Mouse (Mus musculus) T-cell, adult 2 months (primary cell): Measurements from ENCODE around the gene Gh.
A peak's percentile ranks its signal among the peaks of the same experiment; 100 is the strongest.

Experiments
- DNase-seq: peaks from one replicate; pipeline ENCODE4 v3.0.0; 2022; ENCODE audit warnings: low spot score

The Gh gene

DNA sequence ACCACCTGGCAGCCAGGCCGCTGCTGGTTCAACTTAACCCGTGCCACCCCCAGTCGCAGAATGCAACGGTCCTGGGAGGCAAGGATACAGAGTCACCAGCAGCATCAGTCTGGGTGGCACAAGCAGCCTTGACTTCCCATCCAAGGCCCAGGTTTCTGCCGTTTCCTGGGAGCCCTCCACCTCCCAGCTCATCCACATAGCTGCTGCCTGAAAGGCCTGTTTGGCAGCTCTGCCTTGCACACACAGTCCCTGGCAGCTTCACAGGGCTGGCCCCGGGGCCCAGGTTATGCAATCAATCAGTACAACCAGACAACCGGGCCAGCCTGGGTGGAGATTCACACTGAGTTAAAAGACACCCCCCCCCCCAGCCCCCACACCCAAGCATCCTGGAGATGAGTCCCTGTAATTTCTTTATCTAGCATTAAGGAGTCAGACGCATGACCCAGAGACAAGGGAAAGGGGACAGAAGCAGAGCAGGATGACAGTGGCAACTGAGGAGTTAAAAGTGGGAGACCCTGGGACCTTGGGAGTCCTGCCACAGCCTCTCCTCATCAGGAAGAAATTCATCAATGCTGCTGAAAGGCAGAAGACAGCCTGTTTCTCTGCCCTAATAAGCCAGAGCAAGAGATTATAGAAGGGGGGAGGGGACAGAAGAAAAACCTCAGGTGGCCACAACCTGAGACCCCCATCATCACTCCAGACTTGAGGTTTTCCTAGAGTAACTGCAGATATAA, 33.2 kb downstream of the Gh start:
- no peak for DNase-seq

DNA sequence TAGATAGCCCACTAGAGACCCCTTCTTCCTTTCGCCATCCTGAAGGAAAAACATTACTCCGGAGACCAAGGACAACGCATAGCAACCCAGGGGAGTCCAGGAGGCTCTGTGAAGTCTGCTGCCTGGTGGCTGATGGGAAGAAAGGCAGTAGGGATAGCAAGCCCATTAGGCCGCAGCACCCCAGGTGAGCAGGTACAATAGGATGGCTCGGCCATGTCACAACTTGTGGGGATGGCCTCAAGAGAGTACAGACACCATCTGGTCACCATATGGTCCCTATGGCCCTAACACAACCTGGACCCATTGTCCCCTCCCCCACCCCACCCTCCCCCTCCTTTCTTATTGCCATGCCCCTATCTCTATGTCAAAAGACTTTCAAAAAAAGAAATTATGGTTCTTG, 33.8 kb downstream of the Gh start:
- no peak for DNase-seq

DNA sequence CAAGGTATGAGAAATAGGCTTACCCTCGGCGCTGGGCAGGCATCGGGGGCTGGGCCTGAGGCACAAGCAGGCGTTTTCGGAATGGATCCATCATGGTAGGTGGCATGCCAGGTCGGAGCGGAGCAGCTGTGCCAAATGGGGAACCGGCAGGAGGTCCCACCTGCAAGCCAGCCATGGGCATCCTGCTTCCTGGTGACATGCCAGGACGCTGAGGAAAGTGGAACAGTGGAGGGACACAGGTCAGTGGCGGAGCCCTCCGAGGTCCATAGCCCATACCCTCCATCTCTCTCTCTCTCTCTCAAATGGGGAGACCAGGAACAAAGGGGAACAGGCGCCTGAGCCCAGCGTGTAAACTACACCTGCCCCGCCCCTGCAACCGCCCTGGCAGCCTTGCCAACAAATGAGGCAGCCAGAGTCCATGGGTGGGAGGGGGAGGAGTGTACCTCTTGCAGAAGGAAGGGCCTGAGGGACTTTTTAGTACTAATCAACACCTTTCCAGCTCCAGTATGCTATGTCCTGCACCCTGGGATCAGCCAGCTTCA, 34.3 kb downstream of the Gh start:
- no peak for DNase-seq

DNA sequence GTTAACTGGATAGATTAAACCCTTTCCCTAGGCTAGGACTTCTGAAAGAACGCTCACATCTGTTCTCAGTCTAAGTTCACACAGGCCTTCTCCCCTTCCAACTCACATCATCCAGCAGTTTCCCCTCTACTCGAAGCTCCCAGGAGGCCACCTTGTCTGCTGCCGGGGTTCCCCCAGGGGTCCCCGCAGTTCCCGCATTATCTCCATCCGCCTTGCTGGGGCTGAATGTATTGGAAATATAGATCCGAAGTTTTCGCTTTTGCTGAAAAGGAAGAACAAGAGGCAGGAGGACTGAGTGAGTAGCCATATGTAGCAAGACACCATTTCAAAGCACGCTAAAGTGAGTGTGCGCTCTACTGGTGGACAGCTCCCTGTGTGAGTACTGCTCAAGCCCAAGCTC, 35.2 kb downstream of the Gh start:
- no peak for DNase-seq

DNA sequence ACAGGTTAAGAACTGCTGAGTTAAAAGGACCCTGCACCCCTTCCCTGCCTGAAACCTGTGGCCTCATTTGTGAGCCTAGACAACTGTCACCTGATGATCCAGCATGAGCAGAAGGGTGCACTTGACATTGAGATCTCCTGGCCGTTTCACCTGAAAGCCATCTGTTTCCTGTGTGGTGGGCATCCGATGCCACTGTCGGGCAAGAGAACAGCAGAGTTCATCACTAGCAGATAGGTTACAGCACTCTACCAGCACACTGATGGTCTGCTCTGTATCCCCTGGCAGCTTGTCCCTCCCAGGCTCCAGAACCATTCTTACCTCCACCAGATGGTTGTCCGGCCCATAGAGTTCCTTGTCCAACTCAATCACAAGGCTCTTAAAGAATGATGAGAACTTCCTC, 36.1 kb downstream of the Gh start:
- no peak for DNase-seq

DNA sequence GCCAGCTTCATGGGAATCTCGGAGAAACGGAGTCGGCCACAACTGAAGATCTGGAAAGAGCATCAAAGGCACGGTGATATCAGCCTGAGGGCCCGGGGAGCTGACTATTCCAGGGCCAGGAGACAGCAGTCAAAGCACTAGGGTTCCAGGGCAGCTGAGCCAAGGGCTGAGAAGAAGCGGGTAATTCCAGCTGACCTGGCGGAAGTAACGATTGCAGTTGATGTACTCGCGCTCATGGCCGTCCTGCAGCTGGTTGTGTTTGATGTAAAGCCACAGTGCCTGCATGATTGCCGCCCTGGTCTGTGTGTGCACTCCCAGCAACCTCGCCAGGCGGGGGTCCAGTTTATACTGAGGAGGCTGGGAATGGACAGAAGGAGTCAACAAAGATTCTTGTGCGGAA, 36.7 kb downstream of the Gh start:
- DNase-seq = no peak

DNA sequence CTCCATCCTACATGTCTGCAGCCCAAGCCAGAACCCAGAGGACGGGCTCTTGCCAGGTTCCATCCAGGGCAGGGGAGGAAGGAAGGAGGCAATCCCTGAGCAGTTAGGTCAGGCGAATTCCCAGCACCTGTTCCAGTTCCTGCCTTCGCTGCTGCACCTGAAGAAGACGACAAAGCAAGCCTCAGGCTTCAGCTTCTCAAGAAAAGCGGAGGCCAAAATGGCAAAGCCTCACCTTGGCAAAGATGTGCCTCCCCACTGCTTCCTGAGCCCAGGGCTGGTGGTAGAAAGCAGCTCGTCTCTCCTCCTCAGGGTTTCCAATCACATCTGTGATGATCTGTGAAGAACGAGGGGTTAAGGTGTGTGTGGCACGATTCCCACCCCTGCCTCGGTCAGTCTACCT, 37.7 kb downstream of the Gh start:
- DNase-seq = no peak

DNA sequence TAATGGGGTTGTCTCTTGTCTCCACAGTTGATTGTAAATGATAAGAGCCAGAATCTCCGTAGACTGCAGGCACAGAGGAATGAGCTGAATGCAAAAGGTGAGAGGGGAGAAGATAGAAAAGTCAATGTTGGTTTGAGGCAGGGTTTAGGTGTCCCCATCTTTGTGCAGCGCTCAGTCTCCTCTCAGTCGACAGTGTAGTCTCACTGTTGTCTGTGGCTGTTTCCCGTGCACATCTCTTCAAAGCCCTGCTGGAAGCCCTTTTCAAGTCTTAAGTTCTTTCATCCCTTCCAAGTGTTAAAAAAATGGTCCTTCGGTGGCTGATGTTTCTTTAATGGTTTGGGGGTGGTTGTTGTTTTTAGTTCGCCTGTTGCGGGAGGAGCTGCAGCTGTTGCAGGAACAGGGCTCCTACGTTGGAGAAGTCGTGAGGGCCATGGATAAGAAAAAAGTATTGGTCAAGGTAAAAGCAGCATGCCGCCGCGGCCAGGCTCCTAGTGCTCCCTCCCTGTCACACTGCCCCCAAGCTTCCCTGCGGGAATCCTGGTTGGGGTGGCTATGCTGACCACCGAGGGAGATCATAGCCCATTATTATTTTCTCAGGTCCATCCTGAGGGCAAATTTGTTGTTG, 40.7 kb downstream of the Gh start:
- DNase-seq = no peak

DNA sequence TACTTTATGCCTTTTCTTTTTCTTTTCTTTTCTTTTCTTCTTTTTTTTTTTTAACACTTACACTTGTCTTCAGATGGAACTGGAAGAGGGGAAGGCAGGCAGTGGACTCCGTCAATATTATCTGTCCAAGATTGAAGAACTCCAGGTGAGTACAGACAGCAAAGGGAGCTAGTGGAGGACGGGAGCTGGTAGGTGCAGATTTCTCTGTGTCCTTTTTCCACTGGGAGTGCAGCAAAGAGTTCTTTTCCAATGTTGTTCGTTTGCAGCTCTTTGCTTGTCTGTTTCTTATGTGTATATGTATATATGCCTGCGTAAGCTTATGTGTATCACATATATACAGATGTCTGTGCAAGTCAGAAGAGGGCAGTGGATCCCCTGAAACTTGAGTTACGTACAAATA, 44.9 kb downstream of the Gh start:
- DNase-seq = no peak

DNA sequence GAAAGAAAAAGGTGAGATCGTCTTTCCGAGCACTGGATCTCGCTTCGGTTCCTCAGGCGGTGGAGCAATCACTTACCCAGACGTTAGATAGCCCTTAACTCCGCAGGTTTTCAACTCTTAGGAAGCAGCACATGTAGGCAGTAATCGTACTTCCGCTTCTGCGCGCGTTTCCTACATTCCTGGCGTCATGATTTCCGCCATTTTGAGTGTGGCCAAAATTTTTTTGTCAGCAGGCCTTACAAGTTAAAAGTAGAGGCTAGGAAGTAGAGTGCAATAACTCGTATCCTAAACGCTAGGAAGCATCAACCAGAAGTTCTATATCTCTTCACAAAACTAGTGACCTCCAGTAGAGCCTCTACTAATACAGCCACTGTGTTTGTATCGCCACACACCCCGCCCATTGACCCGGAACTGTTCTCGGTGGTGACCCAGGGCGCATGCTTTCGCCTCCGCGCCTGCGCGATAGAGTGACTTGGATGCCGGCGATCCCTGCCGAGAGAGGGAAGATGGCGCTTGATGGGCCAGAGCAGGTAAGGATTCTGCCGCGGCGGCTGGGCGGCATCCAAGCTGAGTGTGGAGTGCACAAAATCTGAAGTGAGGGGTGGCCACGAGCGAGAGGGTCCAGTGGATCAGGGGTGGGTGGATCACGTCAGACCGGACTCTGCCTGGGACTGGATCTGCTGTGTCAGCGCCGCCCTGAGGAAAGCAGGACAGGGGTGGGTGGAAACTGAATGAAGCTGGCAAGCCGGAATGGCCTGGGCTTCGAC, 45.8 kb downstream of the Gh start, which contains the start of the genes Ftsj3 and Psmc5:
Gene Ftsj3, minus strand, starts transcription at position 395 of the 767 bp plus-strand sequence.
Gene Psmc5, plus strand, starts transcription at position 470 of the 767 bp plus-strand sequence.
- DNase-seq = peak; percentile 97

DNA sequence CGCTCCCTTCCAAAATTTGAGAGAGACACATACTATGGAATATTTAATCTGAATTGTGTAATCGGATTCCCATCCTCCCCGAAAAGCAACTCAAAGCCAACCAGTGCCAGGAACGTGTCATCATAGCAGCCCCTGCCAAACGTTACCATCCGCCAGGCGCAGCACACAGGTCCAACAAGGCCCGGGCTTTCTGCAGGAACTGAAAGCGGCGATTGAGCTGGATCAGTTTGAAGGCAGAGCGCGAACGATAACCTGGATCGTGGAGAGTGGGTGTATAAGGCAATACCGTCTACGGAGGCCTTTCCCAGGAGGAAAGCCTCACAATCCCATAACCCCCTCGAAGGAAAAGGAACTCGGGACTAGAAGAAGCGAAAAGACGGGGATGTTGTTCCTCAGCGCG, 46.5 kb downstream of the Gh start:
- no peak for DNase-seq

DNA sequence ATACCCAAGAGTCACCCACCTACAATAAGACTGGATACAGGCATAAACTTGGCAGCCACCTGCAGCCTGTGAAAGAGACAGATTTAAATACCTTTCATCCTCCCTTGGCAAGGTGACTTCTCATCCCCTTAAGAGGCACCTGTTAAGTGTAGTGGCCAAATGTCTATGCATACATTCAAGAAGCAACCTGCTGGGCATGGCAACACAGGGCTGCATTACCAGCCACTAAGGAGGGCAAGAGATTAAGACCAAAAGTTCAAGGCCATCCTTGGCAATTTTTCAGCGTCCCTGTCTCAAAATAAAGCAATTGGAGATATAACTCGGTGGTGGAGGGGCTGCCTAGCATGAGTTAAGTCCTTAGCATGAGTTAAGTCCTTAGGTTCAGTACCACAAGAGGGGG, 46.9 kb downstream of the Gh start:
- no peak for DNase-seq
